Mouse (Mus musculus): ENCODE measurements around the gene Hist1h2ai. TPM values are rescaled to one million over a fixed set of nuclear protein-coding genes. Genes with fewer than 3 reads are reported as not detected.

Gene Hist1h2ai
- not detected for polyA plus RNA-seq (2014; fragmentation: Illumina TruSeq; extraction: RNeasy Lipid Tissue Mini Kit (QIAGEN cat#74804); ENCODE audit: low read depth, low replicate concordance)

GRCm38 (mm10) chr13:21715864-21716539 is at the start of gene Hist1h2ai, which contains the start of gene Hist1h2bl:
Hist1h2ai (plus strand) TSS chr13:21716422.
Hist1h2bl (minus strand) TSS chr13:21716143.

DNA sequence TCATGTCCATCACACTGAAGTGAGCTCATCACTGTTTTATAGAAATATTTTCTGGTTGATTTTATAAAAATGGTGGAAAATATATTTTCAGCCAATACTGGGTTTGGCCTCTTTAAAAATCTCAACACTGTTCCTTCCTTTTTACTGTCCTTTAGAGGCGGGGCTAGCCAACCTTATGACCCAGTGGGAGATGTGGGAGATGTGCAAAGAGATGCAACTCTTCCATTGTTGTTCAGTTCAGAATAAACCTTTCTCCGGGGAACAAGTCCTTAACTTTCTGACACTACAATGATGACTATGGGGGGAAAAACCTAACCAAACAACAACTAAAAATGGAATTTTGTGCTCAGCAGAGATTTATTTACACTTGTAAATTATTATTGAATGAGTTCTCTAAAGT is 38.9 kb upstream of the Hist1h2ai start, which contains the start of gene Olfr1360:
Olfr1360 (minus strand) TSS at position 101 of the 400 bp plus-strand sequence.

DNA sequence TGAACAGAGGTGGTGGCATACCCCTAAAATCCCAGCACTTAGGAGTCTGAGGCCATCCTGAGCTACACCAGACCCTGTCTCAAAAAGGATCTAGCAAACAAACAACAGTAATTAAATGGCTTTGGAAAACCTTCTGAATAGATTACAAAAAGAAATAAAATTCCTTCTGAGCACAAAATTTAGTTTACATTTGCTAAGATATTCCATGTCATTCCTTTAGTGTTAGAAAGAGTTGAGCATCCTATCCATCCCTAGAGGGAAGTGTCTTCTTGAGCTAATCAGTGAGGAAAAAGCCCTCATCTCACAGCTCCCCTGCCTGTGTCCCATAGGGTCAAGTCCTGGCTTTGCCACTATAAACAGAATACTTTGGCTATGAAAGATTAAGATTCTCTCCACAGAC is 18.4 kb upstream of the Hist1h2ai start, which contains the start of gene Olfr1359:
Olfr1359 (plus strand) TSS at position 301 of the 400 bp plus-strand sequence.

DNA sequence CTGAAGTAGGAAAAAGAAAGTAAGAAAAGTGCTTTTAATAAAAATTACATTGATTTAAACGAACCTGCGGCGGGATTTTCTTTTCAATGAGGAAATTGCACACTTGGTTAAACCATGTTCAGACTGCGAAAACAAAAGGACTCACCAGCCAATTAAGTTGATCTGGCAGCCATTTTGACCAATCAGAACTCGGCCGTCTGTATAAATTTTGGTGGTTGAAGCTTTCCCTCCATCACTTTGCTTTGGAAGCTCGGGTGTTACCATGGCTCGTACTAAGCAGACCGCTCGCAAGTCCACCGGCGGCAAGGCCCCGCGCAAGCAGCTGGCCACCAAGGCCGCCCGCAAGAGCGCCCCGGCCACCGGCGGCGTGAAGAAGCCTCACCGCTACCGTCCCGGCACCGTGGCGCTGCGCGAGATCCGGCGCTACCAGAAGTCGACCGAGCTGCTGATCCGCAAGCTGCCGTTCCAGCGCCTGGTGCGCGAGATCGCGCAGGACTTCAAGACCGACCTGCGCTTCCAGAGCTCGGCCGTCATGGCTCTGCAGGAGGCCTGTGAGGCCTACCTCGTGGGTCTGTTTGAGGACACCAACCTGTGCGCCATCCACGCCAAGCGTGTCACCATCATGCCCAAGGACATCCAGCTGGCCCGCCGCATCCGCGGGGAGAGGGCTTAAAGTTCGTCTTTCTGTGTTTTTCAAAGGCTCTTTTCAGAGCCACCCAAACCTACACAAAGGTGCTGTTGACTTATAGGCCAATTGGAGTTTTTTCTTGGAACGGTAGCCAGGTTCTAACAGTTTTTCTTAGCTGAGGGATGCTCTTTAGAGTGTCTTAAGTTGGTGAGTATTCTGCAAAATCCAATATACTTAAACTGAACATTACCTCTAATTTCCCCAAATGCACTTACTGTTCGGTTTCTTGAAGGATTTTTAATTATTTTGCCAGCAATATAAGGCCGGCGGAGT is 1.5 kb downstream of the Hist1h2ai start, which contains the start of gene Hist1h3h:
Hist1h3h (plus strand) TSS at position 263 of the 961 bp plus-strand sequence.

GRCm38 (mm10) chr13:21721757-21722372 is 5.6 kb downstream of the Hist1h2ai start, which contains the start of gene Hist1h2bm:
Hist1h2bm (plus strand) TSS chr13:21722044.

DNA sequence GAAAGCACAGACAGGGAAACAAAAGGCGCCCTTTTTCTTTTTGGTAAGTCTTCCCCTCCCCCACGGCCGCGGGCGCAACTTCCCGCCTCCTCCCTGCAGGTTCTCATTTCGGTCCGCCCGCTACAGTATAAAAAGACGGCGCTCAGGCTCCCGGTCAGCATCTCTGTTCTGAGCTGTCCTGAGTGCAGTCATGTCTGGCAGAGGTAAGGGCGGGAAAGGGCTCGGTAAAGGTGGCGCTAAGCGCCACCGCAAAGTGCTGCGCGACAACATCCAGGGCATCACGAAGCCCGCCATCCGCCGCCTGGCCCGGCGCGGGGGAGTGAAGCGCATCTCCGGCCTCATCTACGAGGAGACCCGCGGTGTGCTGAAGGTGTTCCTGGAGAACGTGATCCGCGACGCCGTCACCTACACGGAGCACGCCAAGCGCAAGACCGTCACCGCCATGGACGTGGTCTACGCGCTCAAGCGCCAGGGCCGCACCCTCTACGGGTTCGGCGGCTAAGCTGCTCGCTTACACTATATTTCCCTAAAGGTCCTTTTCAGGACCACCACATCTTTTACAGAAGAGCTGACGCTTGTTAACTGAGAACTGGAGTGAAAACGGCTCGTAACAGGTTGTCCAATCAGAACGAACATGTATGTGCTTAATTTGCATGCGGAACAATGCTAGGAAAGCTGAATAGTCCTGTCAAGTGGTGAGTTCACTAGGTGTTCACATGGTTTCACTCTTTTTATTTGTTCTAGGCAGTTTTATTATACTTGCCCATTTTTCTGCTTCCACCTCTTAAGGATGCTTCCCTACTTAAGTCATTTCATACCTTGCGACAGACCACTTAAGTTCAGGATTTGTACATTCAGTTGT is 18.9 kb downstream of the Hist1h2ai start, which contains the start of gene Hist1h4j:
Hist1h4j (plus strand) TSS at position 159 of the 862 bp plus-strand sequence.

DNA sequence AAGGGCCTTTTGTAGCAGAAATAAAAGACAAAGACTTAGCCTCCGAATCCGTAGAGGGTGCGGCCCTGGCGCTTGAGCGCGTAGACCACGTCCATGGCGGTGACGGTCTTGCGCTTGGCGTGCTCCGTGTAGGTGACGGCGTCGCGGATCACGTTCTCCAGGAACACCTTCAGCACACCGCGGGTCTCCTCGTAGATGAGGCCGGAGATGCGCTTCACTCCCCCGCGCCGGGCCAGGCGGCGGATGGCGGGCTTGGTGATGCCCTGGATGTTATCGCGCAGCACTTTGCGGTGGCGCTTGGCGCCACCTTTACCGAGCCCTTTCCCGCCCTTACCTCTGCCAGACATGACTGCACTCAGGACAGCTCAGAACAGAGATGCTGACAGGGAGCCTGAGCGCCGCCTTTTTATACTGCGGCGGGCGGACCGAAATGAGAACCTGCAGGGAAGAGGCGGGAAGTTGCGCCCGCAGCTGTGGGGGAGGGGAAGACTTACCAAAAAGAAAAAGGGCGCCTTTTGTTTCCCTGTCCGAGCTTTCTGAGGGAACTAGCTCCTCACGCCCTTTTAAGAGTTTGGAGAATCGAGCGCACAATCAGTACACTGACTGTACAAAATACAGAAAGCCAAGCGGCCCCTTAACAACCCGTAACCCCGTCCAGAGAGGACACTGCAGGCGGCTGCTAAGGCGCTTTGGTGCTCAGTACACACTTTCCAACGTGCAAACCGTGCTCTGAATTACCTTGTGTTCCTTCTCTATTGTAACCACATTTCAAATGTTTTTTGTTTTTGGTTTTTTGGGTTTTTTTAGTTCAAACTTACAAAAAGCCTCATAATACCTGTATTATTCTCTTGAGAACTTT is 34.2 kb downstream of the Hist1h2ai start, which contains the start of gene Hist1h4k:
Hist1h4k (minus strand) TSS at position 347 of the 859 bp plus-strand sequence.

GRCm38 (mm10) chr13:21753524-21754285 is 37.5 kb downstream of the Hist1h2ai start, which contains the start of the genes Hist1h2ak and Hist1h2bn:
Hist1h2ak (minus strand) TSS chr13:21753827.
Hist1h2bn (plus strand) TSS chr13:21754123.

Other genes starting within 250 kb of the Hist1h2ai start
- gene Nkapl, start 247.9 kb upstream of the Hist1h2ai start, polyA plus RNA-seq (2014; fragmentation: Illumina TruSeq; extraction: RNeasy Lipid Tissue Mini Kit (QIAGEN cat#74804); ENCODE audit: low read depth, low replicate concordance), result 0.50 TPM
- gene Zkscan4, start 237.5 kb upstream of the Hist1h2ai start, polyA plus RNA-seq (2014; fragmentation: Illumina TruSeq; extraction: RNeasy Lipid Tissue Mini Kit (QIAGEN cat#74804); ENCODE audit: low read depth, low replicate concordance), result 0.98 TPM
- gene Gm10065, start 237.0 kb upstream of the Hist1h2ai start, polyA plus RNA-seq (2014; fragmentation: Illumina TruSeq; extraction: RNeasy Lipid Tissue Mini Kit (QIAGEN cat#74804); ENCODE audit: low read depth, low replicate concordance), result not detected
- gene AK157302, start 221.2 kb upstream of the Hist1h2ai start, polyA plus RNA-seq (2014; fragmentation: Illumina TruSeq; extraction: RNeasy Lipid Tissue Mini Kit (QIAGEN cat#74804); ENCODE audit: low read depth, low replicate concordance), result 4.5 TPM
- gene Gm11273, start 215.0 kb upstream of the Hist1h2ai start, polyA plus RNA-seq (2014; fragmentation: Illumina TruSeq; extraction: RNeasy Lipid Tissue Mini Kit (QIAGEN cat#74804); ENCODE audit: low read depth, low replicate concordance), result not detected
- 33.2 TPM for gene Zkscan8, start 185.3 kb upstream of the Hist1h2ai start, polyA plus RNA-seq (2014; fragmentation: Illumina TruSeq; extraction: RNeasy Lipid Tissue Mini Kit (QIAGEN cat#74804); ENCODE audit: low read depth, low replicate concordance)
- gene Olfr1366, start 173.6 kb upstream of the Hist1h2ai start, polyA plus RNA-seq (2014; fragmentation: Illumina TruSeq; extraction: RNeasy Lipid Tissue Mini Kit (QIAGEN cat#74804); ENCODE audit: low read depth, low replicate concordance), result not detected
- not detected for gene Olfr1535, start 156.5 kb upstream of the Hist1h2ai start, polyA plus RNA-seq (2014; fragmentation: Illumina TruSeq; extraction: RNeasy Lipid Tissue Mini Kit (QIAGEN cat#74804); ENCODE audit: low read depth, low replicate concordance)
- gene Olfr1364, start 134.7 kb upstream of the Hist1h2ai start, polyA plus RNA-seq (2014; fragmentation: Illumina TruSeq; extraction: RNeasy Lipid Tissue Mini Kit (QIAGEN cat#74804); ENCODE audit: low read depth, low replicate concordance), result not detected
- gene Olfr1362, start 102.4 kb upstream of the Hist1h2ai start, polyA plus RNA-seq (2014; fragmentation: Illumina TruSeq; extraction: RNeasy Lipid Tissue Mini Kit (QIAGEN cat#74804); ENCODE audit: low read depth, low replicate concordance), result not detected
- not detected for gene Olfr11, start 73.9 kb upstream of the Hist1h2ai start, polyA plus RNA-seq (2014; fragmentation: Illumina TruSeq; extraction: RNeasy Lipid Tissue Mini Kit (QIAGEN cat#74804); ENCODE audit: low read depth, low replicate concordance)
- not detected for gene Olfr1361, start 53.0 kb upstream of the Hist1h2ai start, polyA plus RNA-seq (2014; fragmentation: Illumina TruSeq; extraction: RNeasy Lipid Tissue Mini Kit (QIAGEN cat#74804); ENCODE audit: low read depth, low replicate concordance)
- not detected for gene Olfr1360, start 39.0 kb upstream of the Hist1h2ai start, polyA plus RNA-seq (2014; fragmentation: Illumina TruSeq; extraction: RNeasy Lipid Tissue Mini Kit (QIAGEN cat#74804); ENCODE audit: low read depth, low replicate concordance)
- not detected for gene Olfr1359, start 18.3 kb upstream of the Hist1h2ai start, polyA plus RNA-seq (2014; fragmentation: Illumina TruSeq; extraction: RNeasy Lipid Tissue Mini Kit (QIAGEN cat#74804); ENCODE audit: low read depth, low replicate concordance)
- gene Hist1h2bl, start 279 bp upstream of the Hist1h2ai start, polyA plus RNA-seq (2014; fragmentation: Illumina TruSeq; extraction: RNeasy Lipid Tissue Mini Kit (QIAGEN cat#74804); ENCODE audit: low read depth, low replicate concordance), result not detected
- not detected for gene Hist1h3h, start 1.2 kb downstream of the Hist1h2ai start, polyA plus RNA-seq (2014; fragmentation: Illumina TruSeq; extraction: RNeasy Lipid Tissue Mini Kit (QIAGEN cat#74804); ENCODE audit: low read depth, low replicate concordance)
- gene Hist1h2bm, start 5.6 kb downstream of the Hist1h2ai start, polyA plus RNA-seq (2014; fragmentation: Illumina TruSeq; extraction: RNeasy Lipid Tissue Mini Kit (QIAGEN cat#74804); ENCODE audit: low read depth, low replicate concordance), result not detected
- gene Hist1h4j, start 18.6 kb downstream of the Hist1h2ai start, polyA plus RNA-seq (2014; fragmentation: Illumina TruSeq; extraction: RNeasy Lipid Tissue Mini Kit (QIAGEN cat#74804); ENCODE audit: low read depth, low replicate concordance), result 4.2 TPM
- gene Hist1h4k, start 34.1 kb downstream of the Hist1h2ai start, polyA plus RNA-seq (2014; fragmentation: Illumina TruSeq; extraction: RNeasy Lipid Tissue Mini Kit (QIAGEN cat#74804); ENCODE audit: low read depth, low replicate concordance), result not detected
- not detected for gene Hist1h2ak, start 37.4 kb downstream of the Hist1h2ai start, polyA plus RNA-seq (2014; fragmentation: Illumina TruSeq; extraction: RNeasy Lipid Tissue Mini Kit (QIAGEN cat#74804); ENCODE audit: low read depth, low replicate concordance)
- gene Hist1h2bn, start 37.7 kb downstream of the Hist1h2ai start, polyA plus RNA-seq (2014; fragmentation: Illumina TruSeq; extraction: RNeasy Lipid Tissue Mini Kit (QIAGEN cat#74804); ENCODE audit: low read depth, low replicate concordance), result not detected
- gene Hist1h1b, start 64.2 kb downstream of the Hist1h2ai start, polyA plus RNA-seq (2014; fragmentation: Illumina TruSeq; extraction: RNeasy Lipid Tissue Mini Kit (QIAGEN cat#74804); ENCODE audit: low read depth, low replicate concordance), result not detected
- gene Hist1h3i, start 66.9 kb downstream of the Hist1h2ai start, polyA plus RNA-seq (2014; fragmentation: Illumina TruSeq; extraction: RNeasy Lipid Tissue Mini Kit (QIAGEN cat#74804); ENCODE audit: low read depth, low replicate concordance), result not detected
- not detected for gene Hist1h2an, start 70.8 kb downstream of the Hist1h2ai start, polyA plus RNA-seq (2014; fragmentation: Illumina TruSeq; extraction: RNeasy Lipid Tissue Mini Kit (QIAGEN cat#74804); ENCODE audit: low read depth, low replicate concordance)
- gene Hist1h2bp, start 71.0 kb downstream of the Hist1h2ai start, polyA plus RNA-seq (2014; fragmentation: Illumina TruSeq; extraction: RNeasy Lipid Tissue Mini Kit (QIAGEN cat#74804); ENCODE audit: low read depth, low replicate concordance), result not detected
- 1.1 TPM for gene Hist1h2bq, start 93.8 kb downstream of the Hist1h2ai start, polyA plus RNA-seq (2014; fragmentation: Illumina TruSeq; extraction: RNeasy Lipid Tissue Mini Kit (QIAGEN cat#74804); ENCODE audit: low read depth, low replicate concordance)
- not detected for gene Hist1h2ao, start 94.0 kb downstream of the Hist1h2ai start, polyA plus RNA-seq (2014; fragmentation: Illumina TruSeq; extraction: RNeasy Lipid Tissue Mini Kit (QIAGEN cat#74804); ENCODE audit: low read depth, low replicate concordance)
- not detected for gene Hist1h4m, start 95.3 kb downstream of the Hist1h2ai start, polyA plus RNA-seq (2014; fragmentation: Illumina TruSeq; extraction: RNeasy Lipid Tissue Mini Kit (QIAGEN cat#74804); ENCODE audit: low read depth, low replicate concordance)
- not detected for gene Hist1h4n, start 115.8 kb downstream of the Hist1h2ai start, polyA plus RNA-seq (2014; fragmentation: Illumina TruSeq; extraction: RNeasy Lipid Tissue Mini Kit (QIAGEN cat#74804); ENCODE audit: low read depth, low replicate concordance)
- not detected for gene Hist1h2ap, start 117.1 kb downstream of the Hist1h2ai start, polyA plus RNA-seq (2014; fragmentation: Illumina TruSeq; extraction: RNeasy Lipid Tissue Mini Kit (QIAGEN cat#74804); ENCODE audit: low read depth, low replicate concordance)
- 5.3 TPM for gene Hist1h2br, start 117.3 kb downstream of the Hist1h2ai start, polyA plus RNA-seq (2014; fragmentation: Illumina TruSeq; extraction: RNeasy Lipid Tissue Mini Kit (QIAGEN cat#74804); ENCODE audit: low read depth, low replicate concordance)
- 1.9 TPM for gene Zfp184, start 228.7 kb downstream of the Hist1h2ai start, polyA plus RNA-seq (2014; fragmentation: Illumina TruSeq; extraction: RNeasy Lipid Tissue Mini Kit (QIAGEN cat#74804); ENCODE audit: low read depth, low replicate concordance)

Measured in sigmoid colon, adult 10 weeks (tissue).